Mouse (Mus musculus) urinary bladder, postnatal 14 days (tissue): ENCODE data around the gene Bag2.
A peak's percentile ranks its signal among the peaks of the same experiment; 100 is the strongest.
"Not testable (repeated sequence)": the region's sequence is repeated elsewhere in the genome, so short reads cannot be mapped to it uniquely, and the experiment has no call there.

Source experiments
- DNase-seq: peaks from one replicate; pipeline ENCODE4 v3.0.0; 2021; ENCODE audit warnings: low spot score

The Bag2 gene

DNA sequence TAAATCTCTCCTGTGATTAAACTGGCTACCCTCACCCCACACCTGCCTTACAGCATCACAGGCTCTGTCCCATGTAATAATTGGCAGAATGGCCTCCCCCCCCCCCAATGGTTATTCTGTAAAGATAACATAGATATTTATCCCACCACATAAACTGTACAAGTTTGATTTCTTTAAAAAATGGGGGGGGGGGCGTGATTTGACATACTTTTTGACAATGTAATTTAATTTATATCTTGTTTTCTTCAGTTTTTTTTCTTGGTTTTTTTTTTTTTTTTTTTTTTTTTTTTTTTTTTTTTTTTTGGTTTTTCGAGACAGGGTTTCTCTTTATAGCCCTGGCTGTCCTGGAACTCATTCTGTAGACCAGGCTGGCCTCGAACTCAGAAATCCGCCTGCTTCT, 7.9 kb downstream of the Bag2 start:
- not testable (repeated sequence) for DNase-seq

DNA sequence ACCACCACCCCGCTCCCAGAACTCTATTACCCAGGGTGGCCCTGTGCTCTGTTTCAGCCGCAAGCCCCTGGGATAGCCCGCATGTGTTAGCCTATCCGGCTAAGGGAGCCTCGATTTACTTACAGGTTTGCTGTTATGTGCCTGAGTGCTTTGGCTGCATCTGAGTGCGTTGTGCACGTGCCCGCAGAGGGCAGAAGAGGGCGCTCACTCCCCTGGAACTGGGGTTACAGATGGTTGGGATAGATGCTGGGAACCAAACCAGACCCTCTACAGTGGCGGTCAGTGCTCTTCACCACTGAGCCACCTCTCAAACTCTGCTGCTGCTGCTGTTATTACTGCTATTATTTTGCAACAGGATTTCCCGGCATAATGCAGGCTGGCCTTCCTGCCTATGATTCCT, 8.5 kb downstream of the Bag2 start:
- no peak for DNase-seq

DNA sequence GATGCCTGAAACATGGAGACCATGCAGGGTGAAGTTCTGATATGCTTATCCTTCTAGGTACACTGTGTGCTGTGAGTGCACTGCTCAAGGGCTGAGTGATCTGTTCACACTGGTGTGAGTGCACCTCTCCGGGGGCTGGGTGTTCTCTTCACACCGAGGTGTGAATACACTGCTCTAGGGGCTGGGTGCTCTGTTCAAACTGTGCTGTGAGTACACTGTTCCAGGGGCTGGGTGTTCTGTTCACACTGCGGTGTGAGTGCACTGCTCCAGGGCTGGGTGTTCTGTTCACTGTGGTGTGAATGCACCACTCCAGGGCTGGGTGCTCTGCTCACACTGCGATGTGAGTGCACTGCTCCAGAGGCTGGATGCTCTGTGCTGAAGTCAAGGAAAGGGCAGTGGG, 11.7 kb downstream of the Bag2 start:
- DNase-seq = no peak

DNA sequence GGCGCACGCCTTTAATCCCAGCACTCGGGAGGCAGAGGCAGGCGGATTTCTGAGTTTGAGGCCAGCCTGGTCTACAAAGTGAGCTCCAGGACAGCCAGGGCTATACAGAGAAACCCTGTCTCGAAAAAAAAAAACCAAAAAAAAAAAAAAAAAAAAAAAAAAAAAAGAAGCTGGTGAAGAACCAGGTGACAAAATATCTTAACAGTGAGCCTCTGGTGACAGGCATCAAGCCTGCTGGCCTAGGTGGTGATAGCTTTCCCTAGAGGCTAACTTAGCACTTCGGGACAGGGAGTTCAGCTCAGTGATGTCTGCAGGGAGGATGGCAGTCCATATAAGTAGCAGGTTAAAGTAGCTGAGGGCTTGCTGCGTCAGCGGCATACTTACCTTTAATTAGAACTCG, 12.8 kb downstream of the Bag2 start:
- DNase-seq = not testable (repeated sequence)

DNA sequence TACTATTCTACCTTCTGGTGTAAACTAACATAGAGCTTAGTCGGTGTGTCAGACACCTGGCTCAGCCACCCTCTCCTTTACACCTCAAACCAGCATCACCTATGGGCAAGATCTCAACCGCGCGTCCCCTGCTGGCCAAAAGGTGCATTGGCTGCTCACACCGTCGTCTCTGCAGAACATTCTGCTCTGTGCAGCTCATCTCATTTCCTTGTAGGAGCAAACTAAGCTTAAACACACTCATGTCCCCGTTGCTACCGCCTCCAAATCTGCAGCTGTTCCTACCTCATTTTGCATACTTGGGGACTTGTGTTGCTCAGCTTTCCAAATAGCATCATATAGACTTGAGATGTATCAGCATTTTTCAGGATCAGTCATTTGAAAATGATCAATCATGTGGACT, 14.7 kb downstream of the Bag2 start:
- DNase-seq = peak; percentile 25

DNA sequence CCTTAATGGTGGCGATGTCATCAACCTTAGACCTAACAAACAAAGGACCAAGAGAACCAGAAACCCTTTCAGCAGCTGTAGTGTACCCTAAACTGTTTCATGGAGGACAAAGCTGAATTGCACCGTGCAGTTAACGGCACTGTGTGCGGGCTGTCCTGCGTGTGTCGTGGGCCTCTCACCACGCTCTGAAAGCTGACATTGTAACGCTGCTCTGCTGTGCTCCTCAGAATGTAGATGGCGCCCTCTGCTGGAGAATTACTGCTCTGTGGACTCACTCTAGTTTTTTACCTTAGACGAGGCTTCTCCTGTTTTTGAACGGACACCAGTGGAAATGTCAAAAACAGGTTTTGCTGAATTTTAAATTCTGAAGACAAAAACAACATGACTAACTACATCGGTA, 18.3 kb downstream of the Bag2 start:
- peak; percentile 86 for DNase-seq

DNA sequence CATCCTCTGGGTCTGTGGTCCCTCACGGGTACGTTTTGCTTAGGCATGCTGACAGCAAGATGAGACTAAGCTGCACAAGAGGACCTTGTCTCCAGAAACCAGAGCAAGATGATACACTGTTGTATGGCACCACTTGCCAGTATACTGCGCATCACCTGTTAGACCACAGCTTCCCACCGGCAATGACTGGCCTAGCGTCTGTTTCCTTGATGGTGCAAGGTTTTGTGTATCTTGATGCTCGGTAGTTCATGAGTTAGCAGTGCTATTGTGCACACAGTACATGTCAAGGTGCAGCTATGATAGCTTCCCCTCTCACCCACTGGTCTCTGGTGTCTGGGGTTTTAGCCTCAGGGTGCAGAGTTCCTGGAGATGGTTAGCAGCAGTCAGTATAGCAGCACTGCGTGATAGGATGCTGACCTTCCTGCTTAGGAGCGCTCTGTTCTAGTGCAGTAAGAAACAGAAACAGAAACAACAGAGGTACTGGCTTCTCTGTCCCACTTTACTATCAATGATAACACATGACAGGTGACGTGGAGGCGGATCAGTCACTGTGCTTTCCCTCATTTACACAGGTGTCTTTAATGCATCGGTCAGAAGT, 18.8 kb downstream of the Bag2 start:
- no peak for DNase-seq

DNA sequence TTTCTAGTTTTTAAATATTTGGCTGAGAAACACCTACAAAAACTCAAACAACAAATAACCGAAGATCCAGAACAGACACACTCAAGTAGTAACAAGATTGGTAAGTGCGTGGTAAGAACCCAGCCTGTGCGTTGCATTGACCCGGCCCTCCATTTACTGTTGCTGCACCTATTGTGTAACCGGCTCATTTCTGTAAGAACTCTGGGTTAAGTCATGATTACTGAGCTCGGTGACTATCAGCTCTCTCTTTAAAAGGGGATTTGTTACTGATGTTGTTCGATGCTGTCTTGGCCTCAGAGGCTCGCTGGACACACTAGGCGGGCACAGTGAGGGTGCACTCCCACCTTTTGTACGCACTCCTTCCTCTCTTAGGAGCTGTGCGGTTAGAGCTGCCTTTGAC, 19.3 kb downstream of the Bag2 start:
- no peak for DNase-seq

DNA sequence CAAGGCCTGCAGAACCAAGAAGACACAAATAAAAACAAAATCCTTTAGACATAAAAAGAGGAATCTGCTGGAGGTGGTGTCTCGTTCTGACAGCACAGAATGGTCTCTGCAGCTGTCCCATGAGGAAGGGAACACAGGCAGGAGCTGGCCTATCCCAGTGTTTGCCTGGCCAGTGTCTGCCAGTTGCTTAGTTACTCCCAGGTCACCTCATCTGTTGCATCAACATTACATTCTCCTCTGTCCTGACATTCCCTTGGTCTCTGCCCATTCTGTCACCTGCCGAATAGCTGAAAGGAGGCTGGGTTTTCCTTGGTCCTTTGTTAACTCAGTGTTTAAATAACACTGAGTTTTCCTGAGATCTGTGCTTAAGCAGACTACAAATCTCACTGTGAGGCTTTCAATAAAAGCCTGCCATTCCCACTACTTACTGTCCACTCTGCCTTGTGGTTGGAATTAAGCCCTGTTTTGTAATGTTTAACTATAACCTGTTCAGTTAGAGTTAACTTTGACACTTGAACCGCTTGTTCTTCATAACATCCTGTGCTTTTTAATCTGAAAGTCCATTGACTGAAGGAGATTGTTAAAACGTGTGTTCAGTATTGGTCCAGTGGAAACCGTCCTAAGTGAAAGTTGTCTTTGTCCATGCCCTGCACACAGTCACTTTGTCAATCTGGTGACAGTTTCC, 23.5 kb downstream of the Bag2 start:
- DNase-seq = no peak

DNA sequence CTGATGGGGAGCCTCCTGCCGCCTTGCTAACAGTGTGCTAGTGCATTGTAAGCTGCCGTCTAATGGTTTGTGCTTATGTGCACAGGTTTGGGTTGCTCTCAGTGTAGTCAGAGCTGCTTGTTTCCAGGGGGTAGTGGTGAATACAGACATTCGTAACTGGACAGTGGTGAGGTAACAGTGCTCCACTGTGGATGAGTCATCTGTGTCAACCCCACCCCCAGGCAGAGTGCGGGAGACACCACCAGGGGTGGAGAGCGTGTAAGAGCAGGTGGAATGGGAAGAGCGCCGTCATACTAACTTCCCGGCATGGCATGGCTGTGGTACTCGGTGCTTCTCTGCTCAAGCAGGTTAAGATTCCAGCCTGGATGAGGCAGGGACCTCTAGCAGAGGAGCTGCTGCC, 24.6 kb downstream of the Bag2 start:
- DNase-seq = no peak

DNA sequence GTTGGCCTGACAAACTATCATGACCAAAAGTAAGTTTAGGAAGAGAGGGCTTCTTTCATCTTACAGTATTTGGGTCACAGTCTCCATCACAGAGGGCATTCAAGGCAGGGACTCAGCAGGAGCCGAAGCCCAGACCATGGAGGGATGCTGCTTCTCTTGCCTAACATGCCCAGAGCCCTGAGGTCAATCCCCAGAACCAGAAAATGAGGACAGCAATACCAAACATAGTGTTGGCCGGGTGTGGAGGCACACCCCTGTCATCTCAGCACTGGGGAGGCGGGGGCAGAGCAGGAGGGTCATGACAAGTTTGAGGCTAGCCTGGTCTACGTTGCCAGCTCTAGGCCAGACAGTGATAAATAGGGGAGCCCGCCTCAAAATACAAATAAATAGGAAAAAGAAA, 32.5 kb downstream of the Bag2 start:
- DNase-seq = no peak

DNA sequence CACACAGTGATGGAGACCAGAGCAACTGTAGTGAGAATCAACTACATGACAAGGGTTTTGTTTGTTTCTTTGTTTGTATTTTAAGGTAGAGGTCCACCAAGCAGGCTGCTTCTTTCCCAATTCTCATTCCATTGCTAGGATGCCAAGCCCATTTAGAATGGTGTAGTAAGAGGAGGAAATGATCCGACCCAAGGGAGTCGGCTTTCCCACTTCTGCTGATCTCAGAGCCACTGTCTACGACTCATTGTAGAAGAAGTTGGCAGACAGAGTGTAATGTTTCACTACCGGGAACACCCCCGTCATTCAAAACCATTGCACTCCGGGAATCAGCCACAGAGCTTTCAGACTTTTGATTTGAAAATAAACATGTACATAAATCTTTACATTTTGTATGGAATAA, 33.1 kb downstream of the Bag2 start:
- no peak for DNase-seq

DNA sequence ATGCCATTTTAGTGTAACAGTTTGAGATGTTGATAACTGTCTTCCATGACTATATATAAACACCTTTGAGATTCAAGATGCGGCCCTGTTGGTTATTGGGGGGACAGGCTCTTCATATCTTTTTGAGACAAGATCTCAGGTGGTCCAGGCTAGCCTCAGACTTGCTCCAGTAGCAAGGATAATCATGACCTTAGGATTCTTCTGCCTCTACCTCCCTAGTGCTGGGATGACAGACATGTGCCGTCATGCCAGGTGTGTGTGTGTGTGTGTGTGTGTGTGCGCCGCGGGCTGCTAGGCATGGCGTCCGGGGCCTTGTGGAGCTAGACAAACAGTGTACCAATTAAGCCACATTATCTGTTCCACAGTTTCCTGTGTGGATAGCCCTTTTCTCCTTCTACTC, 36.6 kb downstream of the Bag2 start:
- no peak for DNase-seq

DNA sequence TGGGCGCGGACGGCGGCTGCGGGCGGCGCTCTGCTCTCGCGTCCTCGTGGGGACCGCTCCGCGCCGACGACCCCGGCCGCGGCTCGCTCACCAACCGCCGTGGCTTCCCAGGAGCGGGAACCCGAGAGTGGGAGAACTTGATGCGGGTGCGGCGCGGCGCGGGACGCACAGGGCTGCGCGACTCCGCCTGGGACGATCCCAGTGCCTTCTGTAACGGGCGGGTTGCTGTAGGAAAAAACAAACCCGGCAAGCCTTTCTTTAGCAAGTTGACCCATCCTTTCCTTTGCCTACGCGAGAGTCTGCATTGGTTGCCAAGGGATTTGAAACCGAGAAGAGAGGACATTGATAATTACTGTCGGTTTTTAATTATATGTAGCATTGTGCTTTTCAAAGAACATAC, 37.4 kb downstream of the Bag2 start:
- peak; percentile 7 for DNase-seq

DNA sequence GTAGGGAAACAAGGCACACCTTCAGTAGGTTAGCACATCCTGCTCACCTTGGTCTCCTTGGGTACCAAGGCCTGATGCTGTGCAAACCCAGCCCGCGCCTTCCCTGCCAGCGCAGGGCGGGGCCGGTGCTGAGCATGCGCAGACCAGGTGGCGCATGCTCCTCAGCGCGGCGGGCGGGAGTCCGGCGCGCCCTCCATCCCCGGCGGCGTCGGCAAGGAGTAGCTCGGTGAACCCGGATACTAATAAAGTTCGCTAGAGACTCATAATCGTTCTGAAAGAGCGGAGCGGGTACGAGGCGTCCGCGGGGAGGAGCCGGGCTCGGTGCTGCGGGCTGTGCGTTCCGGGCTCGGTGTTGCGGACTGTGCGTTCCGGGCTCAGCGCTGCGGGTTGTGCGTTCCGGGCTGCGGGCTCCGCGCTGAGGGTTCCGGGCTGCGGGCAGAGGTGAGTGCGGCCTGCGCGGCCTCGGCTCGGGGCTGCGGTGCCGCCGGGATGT, 37.8 kb downstream of the Bag2 start, which contains the start of gene Rab23:
Gene Rab23, plus strand, starts transcription at position 155 of the 493 bp plus-strand sequence.
- peak; percentile 78 for DNase-seq

DNA sequence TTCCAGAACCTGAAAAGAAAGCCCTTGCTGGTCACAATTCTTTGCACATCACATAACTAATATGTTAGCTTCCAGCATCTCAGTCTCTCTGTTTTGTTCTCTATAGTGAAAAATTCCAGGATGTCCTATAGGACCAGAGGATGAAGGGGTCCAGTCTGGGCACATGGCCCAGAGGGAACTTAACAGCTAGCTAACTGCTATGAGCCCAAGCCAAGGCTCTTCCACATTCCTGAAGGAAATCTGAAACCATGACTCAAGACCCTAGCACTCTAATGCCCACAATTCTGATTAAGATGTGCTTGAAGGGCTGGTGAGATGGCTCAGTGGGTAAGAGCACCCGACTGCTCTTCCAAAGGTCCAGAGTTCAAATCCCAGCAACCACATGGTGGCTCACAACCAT, 40.0 kb downstream of the Bag2 start:
- DNase-seq = no peak

DNA sequence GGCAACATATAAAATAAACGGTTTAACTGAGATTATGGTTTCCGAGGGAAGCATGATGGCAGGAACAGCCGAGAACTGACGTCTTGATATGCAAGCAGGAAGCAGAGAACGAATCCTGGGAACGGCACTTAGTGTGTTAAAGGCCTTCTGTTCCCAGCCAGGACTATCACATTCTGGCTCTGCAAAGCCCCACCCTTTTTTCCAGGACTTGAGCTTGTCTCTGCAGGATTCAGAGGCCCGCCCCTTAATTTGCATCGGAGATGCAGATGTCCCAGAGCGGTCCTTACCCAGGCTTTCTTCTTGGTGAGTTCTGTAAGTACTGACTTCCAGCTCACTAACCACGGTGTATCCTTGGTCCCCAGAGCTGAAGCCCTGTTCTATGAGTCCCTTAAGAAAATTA, 42.8 kb downstream of the Bag2 start:
- DNase-seq = no peak

DNA sequence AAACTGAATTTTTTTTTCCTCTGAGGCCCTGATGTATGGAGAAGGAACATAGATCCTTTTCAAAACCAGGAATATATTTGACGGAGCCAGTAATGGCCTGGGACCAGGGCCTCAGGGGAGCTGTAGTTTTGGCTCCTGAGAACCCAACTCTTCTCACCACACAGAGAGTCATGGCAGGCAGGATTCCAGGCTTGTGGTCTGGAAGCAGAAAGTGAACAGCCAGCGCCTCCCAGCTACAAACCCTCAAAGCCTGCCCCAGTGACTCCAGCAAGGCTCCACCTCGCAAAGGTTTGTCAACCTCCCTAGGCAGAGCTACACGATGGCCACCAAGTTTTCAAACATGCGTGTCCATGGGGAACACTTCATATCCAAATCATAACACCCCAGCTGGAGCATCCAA, 45.6 kb downstream of the Bag2 start:
- DNase-seq = no peak

DNA sequence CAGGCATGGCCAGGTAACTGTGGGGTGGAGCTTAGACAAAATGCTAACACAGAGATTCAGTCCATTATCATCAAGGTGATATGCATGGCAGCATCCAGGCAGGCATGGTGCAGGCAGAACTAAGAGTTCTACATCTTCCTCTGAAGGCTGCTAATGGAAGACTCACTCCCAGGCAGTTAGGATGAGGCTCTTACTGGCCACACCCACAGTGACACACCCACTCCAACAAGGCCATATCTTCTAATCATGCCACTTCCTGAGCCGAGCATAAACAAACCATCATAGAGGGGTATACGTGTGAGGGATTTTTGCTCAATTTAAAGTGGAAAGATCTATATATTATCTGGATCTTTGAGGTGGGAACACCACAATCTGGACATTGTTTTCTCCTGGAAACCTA, 48.0 kb downstream of the Bag2 start:
- DNase-seq = no peak

DNA sequence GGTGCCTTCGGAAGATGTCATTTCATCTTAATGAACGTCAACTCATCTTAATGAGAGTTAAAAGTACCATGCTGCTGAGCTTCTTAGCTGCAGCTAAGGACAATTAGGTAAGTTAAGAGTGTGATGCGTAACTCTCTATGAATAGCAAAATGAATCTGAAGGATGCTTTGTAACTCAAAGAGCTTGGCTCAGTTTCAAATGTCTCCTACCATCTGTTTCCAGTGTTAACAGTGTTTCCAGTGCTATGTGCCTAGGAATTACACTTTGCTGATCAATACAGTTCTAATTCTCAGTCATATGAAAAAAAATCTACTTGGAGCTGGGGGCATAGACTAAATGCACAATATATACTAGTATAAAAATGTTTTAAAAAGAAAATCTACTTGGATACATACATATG, 56.4 kb downstream of the Bag2 start:
- DNase-seq = no peak

DNA sequence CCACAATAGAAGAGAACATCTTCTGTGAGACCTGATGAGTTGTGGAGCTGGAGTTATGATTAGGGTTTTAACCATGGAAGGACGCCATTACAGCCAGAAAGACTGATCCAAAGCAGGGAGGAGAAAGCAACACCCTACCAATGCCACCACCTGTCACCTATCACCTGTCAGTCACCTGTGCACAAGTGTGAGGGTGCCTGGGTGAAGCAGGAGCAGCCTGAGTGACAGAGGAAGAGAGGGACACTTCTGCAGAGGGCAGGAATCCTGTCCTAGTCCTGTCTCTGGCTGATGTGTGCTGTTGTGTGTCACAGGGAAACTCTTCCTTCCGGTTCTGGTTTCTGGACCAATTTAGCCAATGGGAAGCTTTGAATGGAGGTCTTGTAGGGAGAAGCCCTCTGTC, 61.6 kb downstream of the Bag2 start:
- DNase-seq = no peak
